Mouse (Mus musculus): ENCODE measurements around the gene Fam204a. TPM values are rescaled to one million over a fixed set of nuclear protein-coding genes. Genes with fewer than 3 reads are reported as not detected.

The Fam204a gene
- polyA plus RNA-seq, 1 experiment from 2014 or later: 44.5 TPM

DNA sequence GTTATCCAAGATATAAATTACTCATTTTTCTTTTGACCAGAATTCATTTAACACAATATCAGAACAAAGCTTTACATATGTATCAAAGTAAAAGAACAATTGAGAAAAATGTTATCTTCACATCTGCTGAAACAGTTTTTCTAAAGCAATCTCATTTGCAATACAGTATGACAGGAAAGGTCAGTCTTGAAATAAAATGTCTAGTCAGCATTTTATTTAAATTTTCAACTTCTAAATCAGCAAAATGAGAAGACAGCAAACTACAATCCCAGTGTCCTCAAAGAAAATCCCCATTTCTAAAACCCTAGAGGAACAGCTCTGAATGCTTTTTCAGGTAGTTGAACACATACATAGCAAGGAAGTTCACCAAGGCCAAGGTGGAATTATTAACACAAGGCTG is 18.3 kb downstream of the Fam204a start:
- no peak for ATAC-seq
- Histone ChIP-seq H3K4me2 (replicated peaks) (no peak overlapping the region), H3K36me3 (no peaks in the 10 kb centered on the region; the same call in 1 of the 2 replicates), H3K9me3 (no peaks in the 10 kb centered on the region), H3K4me1 (replicated peaks) (no peaks in the 10 kb centered on the region), H3K27ac (no peak overlapping the region), H3K4me3 (replicated peaks) (no peak overlapping the region), H3K27me3 (replicated peaks) (no peaks in the 10 kb centered on the region), H3K9ac (no peak overlapping the region)

DNA sequence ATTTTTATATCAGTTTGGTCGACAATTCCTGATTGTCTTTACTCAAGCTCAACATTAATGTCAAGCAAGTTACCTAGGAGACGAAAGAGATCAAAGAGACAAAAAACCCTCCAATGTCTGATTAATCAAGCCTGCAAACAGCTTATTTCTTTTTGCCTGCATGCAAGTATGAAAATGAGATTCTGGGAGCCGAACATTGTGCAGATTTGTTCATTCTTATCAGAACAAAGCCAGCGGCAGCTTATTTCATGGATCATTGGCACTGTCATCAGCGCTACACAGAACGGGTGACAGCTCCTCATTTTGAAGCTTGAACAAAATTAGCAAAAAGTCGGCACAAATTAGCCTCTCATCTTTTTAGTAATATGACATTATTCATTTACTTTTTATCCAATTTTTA is 22.3 kb downstream of the Fam204a start:
- Histone ChIP-seq H3K36me3 (no peaks in the 10 kb centered on the region), H3K9me3 (no peaks in the 10 kb centered on the region), H3K4me2 (replicated peaks) (no peak overlapping the region), H3K9ac (no peak overlapping the region), H3K4me1 (replicated peaks) (no peaks in the 10 kb centered on the region), H3K4me3 (replicated peaks) (no peak overlapping the region), H3K27ac (no peak overlapping the region), H3K27me3 (replicated peaks) (no peaks in the 10 kb centered on the region)
- WGBS: 80% methylated on average over 7 of the region's 7 CpGs
- ATAC-seq: no peak

DNA sequence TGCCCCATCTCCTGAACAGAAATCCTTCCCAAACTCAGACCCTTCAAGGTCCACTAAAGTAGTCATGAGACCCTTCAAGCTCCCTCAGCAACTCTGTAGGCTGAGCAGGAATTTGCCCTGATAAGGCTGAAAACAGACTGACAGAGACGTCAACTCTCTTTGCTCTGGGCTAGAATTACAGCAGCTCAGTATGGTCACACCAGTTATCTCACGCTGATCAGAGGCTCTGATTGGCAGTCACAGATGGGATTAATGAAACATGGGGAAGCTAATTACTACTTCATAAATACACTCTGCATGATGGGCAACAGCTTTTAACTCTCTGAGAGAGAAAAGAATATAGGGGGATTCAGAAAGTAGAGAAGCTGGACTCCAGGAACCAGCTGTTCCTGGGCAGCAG is 26.2 kb downstream of the Fam204a start:
- Histone ChIP-seq H3K36me3 (no peaks in the 10 kb centered on the region), H3K4me2 (replicated peaks) (no peak overlapping the region), H3K27me3 (replicated peaks) (no peaks in the 10 kb centered on the region), H3K27ac (no peak overlapping the region), H3K9me3 (no peaks in the 10 kb centered on the region), H3K4me3 (replicated peaks) (no peak overlapping the region), H3K4me1 (replicated peaks) (no peaks in the 10 kb centered on the region), H3K9ac (no peak overlapping the region)
- 59% methylated on average over 2 of the region's 2 CpGs for WGBS
- no peak for ATAC-seq

- Histone ChIP-seq H3K4me3 (replicated peaks) (no peak overlapping the region), H3K36me3 (no peaks in the 10 kb centered on the region), H3K27me3 (replicated peaks) (no peaks in the 10 kb centered on the region), H3K4me2 (replicated peaks) (no peak overlapping the region), H3K27ac (no peak overlapping the region), H3K9ac (no peak overlapping the region), H3K4me1 (replicated peaks) (no peaks in the 10 kb centered on the region), H3K9me3 (no peaks in the 10 kb centered on the region)
- ATAC-seq: no peak
Measured at GRCm38 (mm10) chr19:60199152-60199551, 27.3 kb downstream of the Fam204a start.

GRCm38 (mm10) chr19:60192790-60193189 is 33.7 kb downstream of the Fam204a start:
- Histone ChIP-seq H3K4me3 (replicated peaks) (no peak overlapping the region), H3K4me2 (replicated peaks) (no peak overlapping the region), H3K9ac (no peak overlapping the region), H3K27me3 (replicated peaks) (no peaks in the 10 kb centered on the region), H3K4me1 (replicated peaks) (no peaks in the 10 kb centered on the region), H3K9me3 (no peaks in the 10 kb centered on the region), H3K27ac (no peak overlapping the region), H3K36me3 (no peaks in the 10 kb centered on the region)
- WGBS: 94% methylated on average over 4 of the region's 4 CpGs
- no peak for ATAC-seq

DNA sequence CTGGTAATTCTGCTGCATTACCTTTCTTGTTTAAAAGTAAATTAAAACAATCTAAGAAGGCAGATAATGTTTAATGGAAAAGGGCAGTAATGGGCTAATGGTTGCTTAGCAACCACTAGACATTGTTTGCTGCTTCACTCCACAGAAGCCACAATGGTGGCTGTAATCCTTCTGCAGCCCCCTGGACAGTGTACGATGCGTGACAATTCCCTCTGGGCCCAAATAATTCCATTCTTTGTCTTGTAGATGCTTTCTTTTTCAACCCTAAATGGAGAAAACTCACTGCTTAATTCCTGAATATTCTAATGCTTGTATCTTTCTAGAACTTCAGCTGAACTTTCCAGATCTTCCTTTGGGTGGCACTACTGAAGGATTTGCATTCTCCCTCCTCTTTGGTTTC is 37.3 kb downstream of the Fam204a start:
- Histone ChIP-seq H3K9me3 (no peaks in the 10 kb centered on the region), H3K4me2 (replicated peaks) (no peak overlapping the region), H3K9ac (no peak overlapping the region), H3K27ac (no peak overlapping the region), H3K36me3 (no peaks in the 10 kb centered on the region), H3K4me1 (replicated peaks) (no peaks in the 10 kb centered on the region), H3K4me3 (replicated peaks) (no peak overlapping the region), H3K27me3 (replicated peaks) (no peaks in the 10 kb centered on the region)
- no peak for ATAC-seq
- 55% methylated on average over 2 of the region's 2 CpGs for WGBS

DNA sequence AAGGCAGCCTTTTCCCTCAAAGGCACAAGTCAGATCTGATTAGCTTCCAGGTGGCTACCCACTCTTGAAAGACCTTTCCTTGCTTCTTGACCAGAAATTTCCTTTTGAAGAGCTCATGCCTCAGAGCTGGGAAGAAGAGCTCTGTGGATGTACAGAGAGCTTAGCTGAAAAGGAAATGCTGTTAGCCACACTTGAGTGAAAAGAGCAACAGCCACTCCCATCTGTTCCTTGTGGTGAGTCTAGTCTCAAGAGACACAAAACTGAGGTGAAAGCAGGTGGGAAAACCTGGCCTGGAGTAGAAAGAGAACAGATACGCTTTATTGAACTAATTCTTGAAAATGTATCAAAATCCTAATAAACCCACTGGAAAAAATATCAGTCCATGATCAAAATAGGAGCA is 43.6 kb downstream of the Fam204a start:
- no peak overlapping the region for H3K27ac ChIP-seq
- H3K4me2 ChIP-seq (replicated peaks): no peak overlapping the region
- H3K9me3 ChIP-seq: no peaks in the 10 kb centered on the region
- WGBS: 90% methylated on average over 1 of the region's 1 CpGs
- H3K9ac ChIP-seq: no peak overlapping the region
- H3K27me3 ChIP-seq (replicated peaks): no peaks in the 10 kb centered on the region
- no peak for ATAC-seq
- H3K36me3 ChIP-seq: no peaks in the 10 kb centered on the region
- H3K4me1 ChIP-seq (replicated peaks): no peaks in the 10 kb centered on the region
- no peak overlapping the region for H3K4me3 ChIP-seq (replicated peaks)

- H3K9ac ChIP-seq: no peak overlapping the region
- no peaks in the 10 kb centered on the region for H3K4me1 ChIP-seq (replicated peaks)
- no peak overlapping the region for H3K4me3 ChIP-seq (replicated peaks)
- H3K36me3 ChIP-seq: no peaks in the 10 kb centered on the region
- 94% methylated on average over 1 of the region's 1 CpGs for WGBS
- no peak for ATAC-seq
- no peaks in the 10 kb centered on the region for H3K27me3 ChIP-seq (replicated peaks)
- no peak overlapping the region for H3K4me2 ChIP-seq (replicated peaks)
- no peak overlapping the region for H3K27ac ChIP-seq
- H3K9me3 ChIP-seq: no peaks in the 10 kb centered on the region
Measured at GRCm38 (mm10) chr19:60182171-60182570, 44.3 kb downstream of the Fam204a start.

DNA sequence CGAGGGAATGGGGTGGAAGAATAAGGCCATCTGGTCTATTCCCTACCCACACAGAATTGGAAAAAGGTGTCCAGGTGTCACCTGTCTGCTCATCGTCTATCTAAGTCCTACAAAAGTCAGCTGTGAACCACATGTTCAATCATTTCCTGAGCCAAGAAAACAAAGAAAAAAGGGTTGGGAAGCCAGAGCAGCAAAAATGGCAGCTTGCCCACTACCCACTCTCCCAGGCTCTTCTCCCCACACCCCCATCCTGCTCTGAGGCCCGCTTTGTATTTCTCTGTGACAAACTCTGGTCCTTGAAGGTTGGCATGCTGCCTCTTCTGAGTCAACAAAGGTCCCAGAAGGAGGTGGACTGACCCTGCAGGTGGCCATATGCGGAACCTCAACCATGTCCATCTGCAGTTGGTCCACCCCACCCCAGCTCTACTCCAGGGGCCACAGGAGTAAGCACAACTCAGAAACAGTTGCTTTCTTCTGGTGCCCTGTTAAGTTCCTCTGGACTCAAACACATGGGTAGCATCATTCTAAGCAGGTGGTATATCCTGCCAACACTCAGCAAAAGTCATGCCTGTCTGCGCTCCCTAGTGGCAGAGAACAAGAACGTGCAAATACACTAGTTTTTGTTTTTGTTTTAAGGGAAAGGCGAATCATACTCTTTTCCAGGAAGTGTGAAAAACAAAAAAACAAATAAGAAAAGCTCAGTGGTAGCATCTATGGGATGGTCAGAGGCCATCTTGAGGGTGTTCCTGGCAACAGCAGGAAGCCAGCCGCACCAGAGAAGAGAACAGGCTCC is 47.5 kb downstream of the Fam204a start:
- no peaks in the 10 kb centered on the region for H3K9me3 ChIP-seq
- no peak overlapping the region for H3K27ac ChIP-seq
- no peak overlapping the region for H3K9ac ChIP-seq
- no peak overlapping the region for H3K4me2 ChIP-seq (replicated peaks)
- no peaks in the 10 kb centered on the region for H3K4me1 ChIP-seq (replicated peaks)
- no peaks in the 10 kb centered on the region for H3K36me3 ChIP-seq
- no peaks in the 10 kb centered on the region for H3K27me3 ChIP-seq (replicated peaks)
- WGBS: 78% methylated on average over 8 of the region's 8 CpGs
- no peak overlapping the region for H3K4me3 ChIP-seq (replicated peaks)
- ATAC-seq: no peak

DNA sequence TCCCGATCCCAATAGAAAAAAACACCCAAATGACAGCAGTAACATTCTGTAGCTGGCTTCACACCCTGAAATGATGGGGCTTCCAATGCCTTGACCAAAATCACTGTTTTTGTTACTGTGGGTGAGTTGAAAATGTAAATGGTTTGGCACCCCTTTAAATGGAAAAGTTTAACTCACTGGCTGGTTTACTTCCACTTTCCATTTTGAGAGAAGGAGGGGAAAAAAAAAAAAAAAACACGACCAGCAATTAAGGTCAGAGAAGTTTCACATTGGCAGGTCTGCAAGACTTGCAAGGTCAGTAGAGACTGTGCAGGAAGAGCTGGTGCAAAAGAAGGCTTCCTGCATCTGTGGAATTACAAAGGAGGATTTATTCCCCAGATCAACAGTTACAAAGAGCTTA is 61.1 kb downstream of the Fam204a start:
- WGBS: 38% methylated on average over 2 of the region's 2 CpGs
- no peaks in the 10 kb centered on the region for H3K9me3 ChIP-seq
- ATAC-seq: no peak
- H3K4me3 ChIP-seq (replicated peaks): no peak overlapping the region
- no peaks in the 10 kb centered on the region for H3K27me3 ChIP-seq (replicated peaks)
- H3K9ac ChIP-seq: no peak overlapping the region
- no peak overlapping the region for H3K4me2 ChIP-seq (replicated peaks)
- H3K27ac ChIP-seq: no peak overlapping the region
- no peaks in the 10 kb centered on the region for H3K36me3 ChIP-seq
- H3K4me1 ChIP-seq (replicated peaks): no peaks in the 10 kb centered on the region

- Histone ChIP-seq H3K4me1 (replicated peaks) (no peaks in the 10 kb centered on the region), H3K27me3 (replicated peaks) (no peaks in the 10 kb centered on the region), H3K9me3 (no peaks in the 10 kb centered on the region), H3K4me2 (replicated peaks) (no peak overlapping the region), H3K36me3 (no peaks in the 10 kb centered on the region), H3K9ac (no peak overlapping the region), H3K4me3 (replicated peaks) (no peak overlapping the region), H3K27ac (no peak overlapping the region)
- no peak for ATAC-seq
- 16% methylated on average over 20 of the region's 20 CpGs for WGBS
Measured at GRCm38 (mm10) chr19:60160611-60161274, 65.8 kb downstream of the Fam204a start.

DNA sequence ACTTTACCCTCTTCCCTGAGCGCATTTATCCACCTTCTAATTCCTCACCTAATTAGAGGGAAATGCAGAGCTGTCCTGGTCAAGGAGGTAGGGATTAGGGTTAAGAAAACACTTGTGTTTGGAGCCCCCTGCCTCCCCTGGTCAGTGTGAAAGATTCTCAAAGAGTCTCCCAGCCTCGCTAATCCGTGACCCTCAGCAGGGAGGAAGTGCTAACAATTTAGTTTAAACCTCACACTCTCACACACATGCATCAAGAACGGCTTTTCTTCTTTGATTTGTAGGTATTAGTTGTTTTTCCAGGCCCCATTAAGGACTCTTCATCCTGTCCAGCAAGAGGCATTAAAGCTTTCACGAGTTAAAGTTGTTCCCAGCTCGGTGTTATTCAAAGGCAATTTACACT is 66.7 kb downstream of the Fam204a start:
- WGBS: 23% methylated on average over 6 of the region's 6 CpGs
- no peaks in the 10 kb centered on the region for H3K4me1 ChIP-seq (replicated peaks)
- H3K36me3 ChIP-seq: no peaks in the 10 kb centered on the region
- H3K27ac ChIP-seq: no peak overlapping the region
- H3K9me3 ChIP-seq: no peaks in the 10 kb centered on the region
- no peak overlapping the region for H3K4me2 ChIP-seq (replicated peaks)
- no peaks in the 10 kb centered on the region for H3K27me3 ChIP-seq (replicated peaks)
- no peak for ATAC-seq
- H3K4me3 ChIP-seq (replicated peaks): no peak overlapping the region
- H3K9ac ChIP-seq: no peak overlapping the region

DNA sequence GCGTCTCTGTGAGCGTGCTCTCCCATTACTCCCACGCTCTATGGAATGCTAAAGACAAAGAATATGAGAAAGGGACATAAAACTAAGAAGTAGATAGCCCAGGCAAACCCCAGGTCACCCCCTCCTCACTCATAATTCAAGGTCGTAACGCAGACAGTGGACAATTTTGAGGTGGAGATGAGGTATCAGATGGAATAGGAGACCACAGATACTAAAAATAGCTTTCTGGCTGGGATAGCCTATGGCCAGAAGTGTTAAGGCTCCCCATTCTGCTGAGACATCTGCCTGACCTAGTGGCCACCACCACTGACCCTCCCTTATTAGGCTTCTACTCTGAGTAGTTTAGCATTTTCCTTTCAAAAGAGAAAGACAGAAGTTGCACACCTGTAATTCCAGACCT is 71.2 kb downstream of the Fam204a start:
- no peaks in the 10 kb centered on the region for H3K27me3 ChIP-seq (replicated peaks)
- no peaks in the 10 kb centered on the region for H3K4me1 ChIP-seq (replicated peaks)
- no peak overlapping the region for H3K27ac ChIP-seq
- ATAC-seq: no peak
- no peak overlapping the region for H3K4me3 ChIP-seq (replicated peaks)
- WGBS: 79% methylated on average over 5 of the region's 5 CpGs
- no peak overlapping the region for H3K9ac ChIP-seq
- no peaks in the 10 kb centered on the region for H3K36me3 ChIP-seq
- H3K4me2 ChIP-seq (replicated peaks): no peak overlapping the region
- no peaks in the 10 kb centered on the region for H3K9me3 ChIP-seq
